Mouse (Mus musculus) adrenal gland, adult 10 weeks (tissue): ENCODE data around the gene Clca4b. TPM values are rescaled to one million over a fixed set of nuclear protein-coding genes. Genes with fewer than 3 reads are reported as not detected.

Source experiments
- polyA plus RNA-seq: library from polyadenylated mRNA; stranded (reverse); fragments of 350-450 nt; fragmentation: Illumina TruSeq; extraction: RNeasy Lipid Tissue Mini Kit (QIAGEN cat#74804); gene quantifications from one replicate; pipeline ENCODE4 v1.2.3, GENCODE M21; 2014; ENCODE audit warnings: low read depth, low replicate concordance

Gene Clca4b
- polyA plus RNA-seq: not detected

DNA sequence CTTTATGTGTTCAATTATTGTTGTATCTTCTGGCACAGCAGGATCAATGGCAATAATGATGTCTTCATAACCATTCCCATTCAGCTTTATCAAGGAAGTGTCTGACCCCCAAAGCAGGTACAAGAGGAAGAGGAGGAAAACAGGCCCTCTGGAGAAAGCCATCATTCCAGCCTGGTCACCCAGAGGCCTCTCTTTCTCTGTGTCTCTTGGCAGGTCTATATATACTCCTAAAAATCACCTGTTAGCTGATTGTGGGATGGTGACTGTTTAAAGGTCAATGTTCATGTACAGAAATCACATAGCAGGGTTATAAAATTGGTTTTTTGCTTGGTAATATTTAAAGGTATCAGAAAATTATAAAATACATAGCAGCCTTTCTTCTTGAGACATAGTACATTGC lies at the start of gene Clca4b:
TSS of gene Clca4b (minus strand) at position 195 of the 400 bp plus-strand sequence.

DNA sequence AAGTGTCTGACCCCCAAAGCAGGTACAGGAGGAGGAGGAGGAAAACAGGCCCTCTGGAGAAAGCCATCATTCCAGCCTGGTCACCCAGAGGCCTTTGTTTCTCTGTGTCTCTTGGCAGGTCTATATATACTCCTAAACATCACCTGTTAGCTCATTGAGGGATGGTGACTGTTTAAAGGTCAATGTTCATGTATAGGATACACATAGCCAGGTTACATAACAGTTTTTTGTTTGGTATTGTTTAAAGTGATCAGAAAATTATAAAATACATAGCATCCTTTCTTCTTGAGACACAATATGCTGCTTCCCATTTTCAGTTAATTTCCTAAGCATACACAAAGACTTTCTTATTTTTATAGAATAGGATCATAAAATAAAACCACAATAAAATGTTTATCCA lies 42.6 kb upstream of the Clca4b start, which contains the start of gene Clca4a:
TSS of gene Clca4a (minus strand) at position 101 of the 400 bp plus-strand sequence.

Other genes starting within 250 kb of the Clca4b start
- gene Sh3glb1, start 212.2 kb downstream of the Clca4b start, polyA plus RNA-seq: 280 TPM
- gene Clca3a1, start 171.6 kb downstream of the Clca4b start, polyA plus RNA-seq: 5.9 TPM
- gene Clca3a2, start 113.0 kb downstream of the Clca4b start, polyA plus RNA-seq: not detected
- gene Clca3b, start 83.2 kb downstream of the Clca4b start, polyA plus RNA-seq: not detected
- not detected for gene Clca4a, start 42.5 kb upstream of the Clca4b start, polyA plus RNA-seq
- gene Clca1, start 100.2 kb upstream of the Clca4b start, polyA plus RNA-seq: 0.17 TPM
- not detected for gene Clca2, start 166.9 kb upstream of the Clca4b start, polyA plus RNA-seq
- gene Odf2l, start 186.1 kb upstream of the Clca4b start, polyA plus RNA-seq: 45.8 TPM